Mouse (Mus musculus) liver, postnatal 0 days (tissue): ENCODE data around the gene Serpinc1.

Source experiments
- CTCF ChIP-seq: sonication (generic); IDR thresholded peaks from 2 replicates; pipeline ENCODE4 v1.5.1; 2016; ENCODE audit warnings: antibody characterized with exemption, low read depth
- EP300 ChIP-seq: IDR thresholded peaks from 2 replicates; pipeline ENCODE4 v1.6.1; 2016; ENCODE audit warnings: antibody characterized with exemption, low read depth, mild to moderate bottlenecking

DNA sequence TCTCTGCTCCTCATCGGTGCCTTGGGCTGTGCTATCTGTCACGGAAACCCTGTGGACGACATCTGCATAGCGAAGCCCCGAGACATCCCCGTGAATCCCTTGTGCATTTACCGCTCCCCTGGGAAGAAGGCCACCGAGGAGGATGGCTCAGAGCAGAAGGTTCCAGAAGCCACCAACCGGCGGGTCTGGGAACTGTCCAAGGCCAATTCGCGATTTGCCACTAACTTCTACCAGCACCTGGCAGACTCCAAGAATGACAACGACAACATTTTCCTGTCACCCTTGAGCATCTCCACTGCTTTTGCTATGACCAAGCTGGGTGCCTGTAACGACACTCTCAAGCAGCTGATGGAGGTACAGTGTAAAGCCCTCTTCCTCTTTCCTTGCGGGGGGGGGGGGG lies 11.0 kb downstream of the Serpinc1 start:
- TF ChIP-seq CTCF (no peak), EP300 (no peak)
